Mouse (Mus musculus) G1E-ER4 (cell line): ENCODE measurements around the gene Dhx32. TPM values are rescaled to one million over a fixed set of nuclear protein-coding genes. Genes with fewer than 3 reads are reported as not detected.

ENCODE experiments used
- GATA1 ChIP-seq: IDR thresholded peaks from one replicate; pipeline ENCODE4 v1.8.0; 2012; ENCODE audit warnings: low read length, inconsistent platforms
- polyA plus RNA-seq: library from polyadenylated mRNA; stranded (reverse); fragments of >175 nt; gene quantifications from 2 replicates; pipeline ENCODE4 v1.2.3, GENCODE M21; 2012

Gene Dhx32
- polyA plus RNA-seq, 1 experiment, result 6.1 TPM

DNA sequence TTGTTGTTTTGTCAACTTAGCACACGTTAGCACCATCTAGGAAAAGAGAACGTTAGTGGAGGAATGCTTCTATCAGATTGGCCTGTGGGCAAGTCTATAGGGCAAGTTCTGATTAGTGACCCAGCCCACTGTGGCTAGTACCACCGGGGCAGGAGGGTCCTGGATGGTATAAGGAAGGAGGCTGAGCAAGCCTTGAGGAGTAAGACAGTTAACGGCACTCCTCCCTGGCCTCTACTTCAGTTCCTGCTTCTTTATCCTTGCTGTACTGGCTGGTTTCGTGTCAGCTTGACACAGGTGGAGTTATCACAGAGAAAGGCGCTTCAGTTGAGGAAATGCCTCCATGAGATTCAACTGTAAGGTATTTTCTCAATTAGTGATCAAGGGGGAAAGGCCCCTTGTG, 5.0 kb upstream of the Dhx32 start:
- no peak for TF ChIP-seq GATA1

DNA sequence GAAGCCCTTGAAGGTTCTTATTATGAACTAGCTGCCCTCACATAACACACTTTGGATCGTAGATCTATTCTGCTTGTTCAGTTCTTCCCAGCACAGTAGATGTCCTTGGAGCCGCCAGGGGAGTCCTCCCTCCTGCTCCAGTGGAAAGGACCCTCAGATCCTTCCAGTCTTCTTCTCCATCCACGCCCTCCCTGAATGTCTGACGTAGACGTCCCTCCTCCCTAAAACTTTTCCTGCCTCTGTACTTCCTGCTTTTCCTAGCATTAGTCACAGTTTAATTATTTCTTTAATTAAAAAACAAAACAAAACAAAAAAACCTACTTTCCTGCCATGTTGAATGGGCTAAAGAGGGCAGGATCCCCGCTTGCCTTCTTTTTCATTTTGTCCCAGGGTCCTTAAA, 535 bp downstream of the Dhx32 start:
- TF ChIP-seq GATA1, result no peak

DNA sequence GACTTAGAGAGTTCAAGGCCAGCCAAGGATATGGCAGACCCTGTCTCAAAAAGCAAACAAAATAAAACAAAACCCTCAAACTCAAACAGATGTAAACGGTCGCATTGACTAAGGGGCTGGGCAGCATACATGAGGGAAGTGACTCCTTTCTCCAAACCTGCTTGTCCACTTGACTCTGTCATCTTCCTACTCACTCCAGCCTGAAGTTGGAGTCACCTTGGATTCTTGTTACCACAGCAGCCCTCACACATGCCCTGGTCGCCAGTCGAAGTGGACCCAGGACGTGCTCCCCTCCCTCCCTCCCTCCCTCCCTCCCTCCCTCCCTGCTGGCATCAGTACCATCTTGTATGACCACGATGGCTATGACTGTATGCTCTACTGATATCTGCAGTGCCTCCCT, 943 bp downstream of the Dhx32 start:
- no peak for TF ChIP-seq GATA1

DNA sequence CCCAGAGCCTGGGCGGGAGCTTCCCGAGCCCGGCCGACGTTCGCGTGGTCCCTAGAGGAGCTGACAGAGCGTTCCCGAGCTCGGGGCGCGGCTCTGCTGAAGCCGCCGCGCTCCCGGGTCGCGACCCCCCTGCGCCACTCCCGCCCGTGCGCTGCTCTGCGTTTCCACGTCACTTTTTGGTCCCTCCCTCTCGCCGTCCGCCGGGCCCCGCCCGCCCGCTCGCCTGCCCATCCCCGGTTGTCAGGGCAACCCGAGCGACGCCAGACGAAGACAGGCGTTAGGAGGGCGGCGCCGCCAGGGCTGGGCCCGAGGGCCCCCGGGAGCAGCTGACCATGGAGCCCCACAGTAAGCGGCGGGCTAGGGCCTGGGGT, 5.9 kb downstream of the Dhx32 start, which contains the start of gene Fank1:
TSS of gene Fank1 (plus strand) at position 236 of the 371 bp plus-strand sequence.
- no peak for TF ChIP-seq GATA1

DNA sequence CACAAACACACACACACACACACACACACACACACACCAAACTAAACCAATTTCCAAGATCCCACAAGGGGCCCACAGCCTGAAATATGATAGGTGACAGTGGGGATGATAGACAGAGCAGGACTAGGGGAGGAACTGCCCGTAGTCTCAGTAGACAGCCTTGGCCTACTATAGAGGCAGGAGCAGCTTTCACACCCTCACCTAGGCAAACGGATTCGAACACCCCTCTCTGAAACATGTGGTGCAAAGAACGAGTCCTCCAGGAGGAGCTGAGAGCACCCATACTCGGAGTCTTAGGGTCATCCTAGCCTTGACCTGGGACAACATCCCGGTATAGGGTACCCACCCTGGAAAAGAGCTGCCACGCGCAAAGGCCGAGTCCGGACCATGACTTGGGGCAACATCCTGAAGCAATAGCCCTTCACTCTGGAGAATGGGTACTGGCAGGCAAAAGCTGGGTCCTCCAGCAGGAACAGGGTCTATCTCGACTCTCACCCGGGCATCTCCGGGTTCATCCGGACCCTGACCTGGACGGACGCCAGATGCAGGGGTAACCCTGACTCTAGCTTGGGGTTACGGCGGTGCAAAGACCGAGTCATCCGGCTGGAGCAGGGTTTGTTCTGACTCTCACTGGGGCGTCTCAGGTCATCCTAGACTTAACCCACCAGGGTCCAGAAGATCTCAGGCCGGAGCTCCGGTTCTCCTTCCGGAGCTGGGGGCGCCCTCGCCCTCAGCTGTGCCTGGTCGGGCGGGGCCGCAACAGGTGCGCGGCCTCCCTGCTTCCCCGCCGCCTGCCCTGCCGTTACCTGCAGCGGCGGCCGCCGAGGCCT, 6.5 kb downstream of the Dhx32 start:
- TF ChIP-seq GATA1, result no peak

DNA sequence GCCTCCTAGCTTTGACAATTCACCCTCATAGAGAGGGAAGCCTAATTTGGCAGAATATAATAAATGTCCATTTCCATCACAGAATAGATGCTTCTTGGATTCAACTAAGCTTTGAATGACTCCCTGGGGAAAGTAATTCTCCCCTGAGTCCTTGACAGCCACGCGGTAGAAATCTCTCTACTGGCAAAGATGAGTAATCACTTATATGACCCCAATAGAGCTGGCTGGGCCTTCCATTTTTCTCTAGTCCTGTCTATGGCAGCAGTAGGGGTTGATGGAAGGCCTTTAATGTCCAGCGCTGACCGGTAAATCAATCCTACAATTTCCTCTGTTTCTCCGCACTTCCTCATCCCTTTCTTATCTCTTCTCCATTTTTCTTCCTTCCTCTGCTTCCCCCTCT, 7.3 kb downstream of the Dhx32 start:
- no peak for TF ChIP-seq GATA1

DNA sequence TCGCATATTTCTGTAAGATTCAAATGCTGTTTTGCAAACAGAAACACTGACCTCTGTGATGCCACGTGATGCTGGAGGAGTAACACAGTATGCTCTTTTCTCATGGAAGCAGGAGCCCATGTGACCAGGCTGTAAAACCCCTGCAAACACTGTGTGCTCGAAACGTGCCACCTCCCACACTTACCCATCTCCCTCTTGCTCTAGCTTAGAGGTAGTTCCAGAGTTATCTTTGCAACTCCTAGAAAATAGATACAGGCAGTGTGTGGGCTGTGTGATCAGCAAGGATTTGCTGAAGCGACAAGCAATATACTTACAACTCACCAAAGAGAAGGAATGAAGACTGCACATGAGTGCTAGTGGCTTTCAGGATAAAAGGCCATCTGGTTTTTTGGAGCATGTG, 14.0 kb downstream of the Dhx32 start:
- no peak for TF ChIP-seq GATA1

DNA sequence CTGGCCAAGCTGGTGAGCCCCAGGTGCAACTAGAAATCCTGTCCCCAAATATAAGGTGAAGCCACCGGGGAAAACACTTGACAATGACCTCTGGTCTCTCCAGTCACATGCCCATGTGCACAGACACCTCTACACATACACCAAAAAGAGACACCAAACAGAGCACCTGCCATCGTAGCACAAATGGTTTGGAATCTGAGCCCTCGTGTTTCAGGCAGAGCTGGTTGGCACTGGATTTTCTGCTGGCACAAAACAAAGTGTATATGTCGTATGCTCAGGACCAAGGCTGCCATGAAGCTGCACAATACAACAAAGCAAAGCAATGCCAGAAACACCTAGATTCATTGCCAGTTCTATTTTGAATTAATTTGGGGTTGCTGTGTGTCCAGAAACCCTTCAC, 14.5 kb downstream of the Dhx32 start:
- TF ChIP-seq GATA1, result no peak

DNA sequence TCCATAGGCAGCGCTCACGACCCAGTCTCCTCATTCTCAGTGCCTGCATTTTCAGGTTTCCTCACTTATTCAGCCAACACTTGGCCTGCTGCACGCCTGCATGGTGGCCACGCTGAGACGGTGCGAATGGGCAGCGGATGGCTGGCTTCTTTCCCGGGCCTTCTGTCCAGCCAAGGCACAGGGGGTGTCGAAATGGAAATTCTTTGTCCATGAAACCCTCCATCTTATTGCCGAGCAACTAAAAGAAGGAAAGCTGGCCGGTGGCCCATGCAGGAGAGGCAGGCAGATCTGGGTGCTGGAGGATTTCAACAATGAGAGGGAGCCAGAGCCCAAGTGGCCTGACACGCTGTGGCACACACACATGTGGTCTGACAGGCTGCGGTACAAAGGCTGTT, 16.7 kb downstream of the Dhx32 start:
- TF ChIP-seq GATA1, result no peak

DNA sequence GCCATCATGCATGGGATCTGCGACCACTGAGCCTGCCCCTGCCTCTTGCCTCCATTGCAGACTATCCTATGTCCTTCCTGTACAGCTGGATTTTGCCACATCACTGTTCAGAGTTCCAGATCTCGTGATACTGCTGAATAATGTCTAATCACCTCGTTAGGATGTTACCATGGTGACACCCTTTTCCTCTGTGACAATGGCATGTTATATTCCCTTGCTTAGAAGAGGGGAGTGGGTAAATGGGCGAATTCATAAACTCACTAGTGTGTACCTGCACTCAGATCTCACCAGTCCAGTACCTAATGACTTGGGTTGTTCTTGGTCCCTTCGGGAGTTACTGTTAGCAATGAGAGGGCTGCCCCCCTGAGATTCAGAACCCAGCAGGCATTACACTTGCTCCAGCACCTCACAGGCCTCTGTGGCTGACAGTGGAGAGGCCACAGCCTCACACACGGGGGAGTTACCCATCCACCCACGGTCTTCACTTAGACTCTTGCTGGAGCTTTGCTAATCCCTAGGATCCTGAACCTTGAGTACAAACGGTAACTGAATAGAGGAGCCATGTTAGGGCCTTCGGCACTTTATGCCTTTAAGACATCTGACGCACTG, 17.2 kb downstream of the Dhx32 start:
- TF ChIP-seq GATA1, result no peak

DNA sequence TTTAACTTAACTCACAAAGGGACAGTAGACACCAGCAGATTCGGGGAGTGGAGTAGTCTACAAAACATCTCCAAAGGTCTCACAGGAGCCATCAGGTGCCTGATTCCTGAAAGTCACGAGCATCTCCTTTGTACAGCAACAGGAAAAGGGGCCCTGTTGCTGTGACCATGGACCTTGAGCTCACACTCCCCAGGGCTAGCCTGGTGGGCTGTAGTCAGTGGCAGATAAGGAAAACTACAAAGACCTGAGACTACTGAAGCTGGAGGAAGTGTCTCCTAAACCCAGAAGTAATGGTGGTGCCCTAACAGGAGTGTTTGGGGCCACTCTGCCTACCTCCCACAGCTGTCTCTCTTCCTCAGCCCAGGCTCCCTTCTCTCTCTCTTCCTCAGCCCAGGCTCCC, 18.1 kb downstream of the Dhx32 start:
- no peak for TF ChIP-seq GATA1

DNA sequence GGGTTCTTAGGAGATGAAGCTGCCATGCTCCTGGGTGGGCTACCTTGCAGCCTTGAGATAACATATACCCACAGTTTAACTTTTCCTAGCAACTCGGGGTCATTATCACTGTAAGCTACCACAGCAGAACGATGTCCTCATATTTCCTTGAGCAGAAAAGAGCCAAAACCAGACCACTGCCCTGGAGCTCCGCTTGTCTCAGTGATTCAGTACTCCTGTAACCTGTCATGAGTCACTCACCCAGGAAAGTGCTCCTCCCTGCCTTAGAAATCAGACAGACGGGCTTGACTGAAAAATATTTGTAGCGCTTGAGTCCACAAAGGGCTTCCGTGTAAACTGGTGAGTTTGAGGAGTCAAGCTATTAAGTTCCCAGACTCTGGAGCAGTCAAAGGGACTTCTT, 19.8 kb downstream of the Dhx32 start:
- no peak for TF ChIP-seq GATA1

DNA sequence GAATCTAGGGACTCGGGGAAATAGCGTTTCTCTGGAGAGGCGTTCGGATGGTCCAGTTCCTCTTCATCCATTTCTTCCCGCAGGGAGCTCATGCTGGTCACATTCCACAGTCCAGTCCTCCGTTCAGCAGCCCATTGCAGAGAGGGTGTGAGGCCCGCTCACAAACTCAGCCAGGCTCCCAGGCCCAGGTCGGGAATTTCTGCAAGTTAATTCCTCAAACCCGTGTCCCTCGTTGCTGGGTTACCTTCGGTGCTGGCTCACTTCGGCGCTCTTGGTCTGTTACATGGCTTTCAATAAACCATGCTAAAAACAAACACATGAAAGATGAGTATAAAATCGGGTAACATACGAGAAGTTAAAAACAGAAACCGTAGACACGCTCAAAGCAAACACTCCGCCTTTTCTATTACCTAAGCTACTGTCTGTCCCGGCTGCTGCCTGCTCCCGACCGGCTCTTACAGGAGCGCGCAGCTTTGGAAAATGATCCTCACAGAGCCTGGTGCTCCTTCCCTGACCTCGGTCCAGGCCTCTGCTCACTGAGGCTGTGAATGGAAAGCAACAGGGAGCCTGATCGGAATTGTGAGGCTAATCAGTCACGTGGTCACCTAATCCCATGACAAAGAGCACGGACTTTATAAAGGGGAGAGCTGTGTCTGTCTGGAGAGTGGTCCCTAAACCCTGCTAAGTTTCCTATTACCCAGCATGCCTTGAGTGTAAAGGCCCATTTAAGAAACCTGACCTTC, 22.7 kb downstream of the Dhx32 start:
- no peak for TF ChIP-seq GATA1

DNA sequence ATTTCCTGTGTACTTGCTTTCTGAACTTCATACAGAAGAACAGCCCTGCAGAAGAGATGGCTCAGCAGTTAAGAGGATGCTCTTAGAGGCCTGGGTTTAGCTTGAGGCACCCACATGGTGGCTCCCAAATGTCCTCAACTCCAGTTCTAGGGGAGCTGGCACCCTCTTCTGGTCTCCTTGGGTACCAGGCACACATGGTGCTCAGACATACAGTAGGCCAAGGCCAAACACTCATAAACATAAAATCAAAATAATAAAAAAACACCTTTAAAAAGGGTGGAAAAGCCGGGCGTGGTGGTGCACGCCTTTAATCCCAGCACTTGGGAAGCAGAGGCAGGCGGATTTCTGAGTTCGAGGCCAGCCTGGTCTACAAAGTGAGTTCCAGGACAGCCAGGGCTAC, 23.8 kb downstream of the Dhx32 start:
- TF ChIP-seq GATA1, result no peak

DNA sequence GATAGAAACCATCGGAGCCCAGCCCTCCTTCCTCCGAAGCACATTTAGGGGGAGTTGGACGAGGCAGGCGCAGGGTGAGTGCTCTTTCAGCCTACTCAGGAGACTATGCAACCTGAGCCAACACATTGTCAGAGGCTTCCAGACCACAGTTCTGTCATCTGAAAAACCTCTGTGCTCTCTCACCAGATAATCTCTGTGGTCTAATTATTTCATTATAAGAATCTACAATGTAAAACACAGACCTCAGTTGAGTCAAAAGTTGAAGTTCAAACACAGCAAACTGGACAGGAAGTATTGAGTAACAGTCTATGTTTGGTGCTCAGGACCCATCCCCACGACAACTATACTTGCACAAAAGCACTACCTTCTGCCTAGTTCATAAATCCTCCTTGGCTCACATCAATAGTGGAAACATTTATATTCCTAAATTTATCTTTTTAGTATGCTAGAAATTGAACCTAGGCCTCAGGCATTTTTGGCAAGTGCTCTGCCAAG, 24.5 kb downstream of the Dhx32 start:
- no peak for TF ChIP-seq GATA1

DNA sequence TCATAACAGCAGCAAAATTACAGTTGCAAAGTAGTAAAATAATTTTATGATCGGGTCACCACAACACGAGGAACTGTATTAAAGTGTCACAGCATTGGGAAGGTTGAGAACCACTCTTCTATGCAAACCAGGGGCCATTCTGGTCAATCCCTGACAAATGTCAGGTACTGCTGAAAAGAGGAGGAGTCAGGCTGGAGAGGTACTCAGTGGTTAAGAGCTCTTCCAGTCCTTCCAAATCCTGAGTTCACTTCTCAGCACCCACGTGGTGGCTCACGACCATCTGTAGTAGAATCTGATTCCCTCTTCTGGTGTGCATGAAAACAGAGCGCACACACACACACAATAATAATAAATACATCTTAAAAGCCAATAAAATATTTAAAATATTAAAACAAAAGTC, 31.4 kb downstream of the Dhx32 start:
- TF ChIP-seq GATA1, result no peak
